Mouse (Mus musculus) 3T3-L1 (cell line): ENCODE measurements around the gene Tspan4.
A peak's percentile ranks its signal among the peaks of the same experiment; 100 is the strongest.

Experiments
- DNase-seq: peaks from one replicate; pipeline ENCODE4 v3.0.0-alpha.2; 2015; ENCODE audit warnings: low read depth, low spot score

The Tspan4 gene

GRCm38 (mm10) chr7:141476981-141477370, 1.9 kb downstream of the Tspan4 start:
- no peak for DNase-seq

- DNase-seq: peak; percentile 46
Observed at GRCm38 (mm10) chr7:141477578-141478269, 2.7 kb downstream of the Tspan4 start.

- DNase-seq: peak; percentile 47
Observed at GRCm38 (mm10) chr7:141478270-141478748, 3.3 kb downstream of the Tspan4 start.

GRCm38 (mm10) chr7:141480842-141481497, 5.9 kb downstream of the Tspan4 start:
- peak; percentile 67 for DNase-seq

GRCm38 (mm10) chr7:141481498-141482401, 6.7 kb downstream of the Tspan4 start:
- DNase-seq: no peak

- DNase-seq: no peak
Observed at GRCm38 (mm10) chr7:141482531-141483024, 7.5 kb downstream of the Tspan4 start.

- no peak for DNase-seq
Observed at GRCm38 (mm10) chr7:141483114-141483653, 8.1 kb downstream of the Tspan4 start.

- DNase-seq: no peak
Observed at GRCm38 (mm10) chr7:141484186-141485120, 9.4 kb downstream of the Tspan4 start.

- no peak for DNase-seq
Observed at GRCm38 (mm10) chr7:141485186-141485585, 10.1 kb downstream of the Tspan4 start.

- no peak for DNase-seq
Observed at GRCm38 (mm10) chr7:141485606-141486005, 10.6 kb downstream of the Tspan4 start.

GRCm38 (mm10) chr7:141486239-141486638, 11.2 kb downstream of the Tspan4 start:
- DNase-seq: no peak

GRCm38 (mm10) chr7:141487141-141487540, 12.1 kb downstream of the Tspan4 start:
- DNase-seq: no peak

GRCm38 (mm10) chr7:141491151-141491550, 16.1 kb downstream of the Tspan4 start:
- DNase-seq: peak; percentile 45

GRCm38 (mm10) chr7:141492738-141493137, 17.7 kb downstream of the Tspan4 start:
- no peak for DNase-seq

GRCm38 (mm10) chr7:141493729-141494128, 18.7 kb downstream of the Tspan4 start:
- DNase-seq: no peak

- no peak for DNase-seq
Observed at GRCm38 (mm10) chr7:141495379-141495778, 20.3 kb downstream of the Tspan4 start.

GRCm38 (mm10) chr7:141495940-141496339, 20.9 kb downstream of the Tspan4 start:
- no peak for DNase-seq

- DNase-seq: no peak
Observed at GRCm38 (mm10) chr7:141497600-141497999, 22.6 kb downstream of the Tspan4 start.

GRCm38 (mm10) chr7:141501820-141502555, 26.9 kb downstream of the Tspan4 start:
- DNase-seq: no peak

GRCm38 (mm10) chr7:141502556-141502905, 27.5 kb downstream of the Tspan4 start:
- DNase-seq: no peak
